Mouse (Mus musculus): ENCODE measurements around the gene Slc38a2. TPM values are rescaled to one million over a fixed set of nuclear protein-coding genes. Genes with fewer than 3 reads are reported as not detected.

The Slc38a2 gene
- polyA plus RNA-seq, 1 experiment from 2014 or later = 33.8 TPM

DNA sequence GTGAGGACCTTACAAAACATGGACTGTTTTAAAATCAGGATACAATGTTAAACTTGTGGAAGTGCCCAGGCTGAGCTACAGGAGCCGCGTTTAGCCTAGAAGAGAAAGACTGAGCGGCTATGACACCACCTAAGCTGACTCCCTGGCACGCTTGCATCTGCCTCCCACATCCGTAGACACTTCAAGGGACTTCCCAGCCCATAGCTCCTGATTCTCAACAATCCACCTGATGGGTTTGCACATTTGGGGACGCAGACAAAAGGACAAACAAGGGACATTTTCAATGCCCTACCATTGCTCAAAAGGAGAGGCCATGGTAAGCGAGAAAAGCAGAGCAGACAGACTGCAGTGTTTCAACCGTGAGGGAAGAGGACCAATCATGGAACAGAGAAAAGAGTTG, 59.9 kb downstream of the Slc38a2 start:
- DNase-seq = no peak
- H3K36me3 ChIP-seq = peaks cover 21% of the 10 kb centered on the region
- no peaks in the 10 kb centered on the region for H3K9me3 ChIP-seq (replicated peaks)
- H3K9ac ChIP-seq = peak overlapping the region; percentile 80
- H3K27me3 ChIP-seq = no peaks in the 10 kb centered on the region
- H3K4me2 ChIP-seq = peak overlapping the region; percentile 97
- ATAC-seq (ENCODE audit: low read depth) = no peak
- H3K27ac ChIP-seq = no peak overlapping the region
- H3K4me3 ChIP-seq (replicated peaks) = peak overlapping the region; percentile 71
- peaks cover 48% of the 10 kb centered on the region for H3K4me1 ChIP-seq (replicated peaks)
- 73% methylated on average over 8 of the region's 8 CpGs for WGBS (ENCODE audit: insufficient replicate concordance)

DNA sequence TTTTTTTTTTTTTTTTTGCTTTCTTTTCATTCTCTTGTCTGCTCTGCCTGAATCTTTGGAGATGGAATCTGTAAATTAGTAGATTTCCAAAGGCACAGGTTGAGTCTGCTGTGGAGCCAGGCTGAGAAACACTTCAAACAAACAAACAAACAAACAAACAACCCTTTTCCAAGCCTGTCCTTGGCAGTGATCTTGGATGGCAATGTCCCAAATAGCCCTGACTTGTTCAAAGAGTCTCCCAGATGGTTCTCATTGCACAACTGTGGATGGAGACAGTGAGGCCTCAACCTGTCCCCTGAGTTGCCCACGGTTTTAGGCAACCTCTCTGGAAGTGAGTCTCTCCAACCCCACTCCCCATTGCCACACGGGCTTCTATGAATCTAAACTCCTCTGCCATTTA, 60.9 kb downstream of the Slc38a2 start:
- H3K27ac ChIP-seq = no peak overlapping the region
- whole genome bisulfite sequencing (ENCODE audit: insufficient replicate concordance) = 49% methylated on average over 2 of the region's 2 CpGs
- DNase-seq (no peak), ATAC-seq (ENCODE audit: low read depth) (no peak)
- no peaks in the 10 kb centered on the region for H3K27me3 ChIP-seq
- H3K4me2 ChIP-seq = peak overlapping the region; percentile 97
- H3K9ac ChIP-seq = no peak overlapping the region
- no peaks in the 10 kb centered on the region; the same call in 1 of the 2 replicates for H3K9me3 ChIP-seq (replicated peaks)
- H3K4me3 ChIP-seq (replicated peaks) = no peak overlapping the region
- H3K4me1 ChIP-seq (replicated peaks) = peaks cover 48% of the 10 kb centered on the region
- peaks cover 29% of the 10 kb centered on the region for H3K36me3 ChIP-seq

DNA sequence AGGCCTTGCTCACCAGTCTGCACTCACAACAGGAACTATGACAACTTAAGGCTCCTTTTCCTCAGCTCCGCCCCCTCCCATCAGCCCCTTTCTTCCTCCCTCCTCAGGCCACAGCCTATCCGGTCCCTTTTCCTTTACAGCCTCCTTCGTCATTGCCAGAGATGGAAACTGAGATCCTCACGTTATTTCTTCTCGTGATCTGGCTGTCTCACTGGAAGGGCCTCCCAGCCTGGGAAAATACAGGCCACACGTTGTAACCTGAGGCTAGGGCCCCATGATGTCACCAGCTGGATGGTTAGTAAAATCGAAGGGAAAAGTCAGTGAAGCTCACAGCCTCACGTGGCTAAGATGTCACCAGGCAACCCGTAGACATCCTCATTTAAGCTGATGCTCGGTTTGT, 61.4 kb downstream of the Slc38a2 start:
- Histone ChIP-seq H3K27ac (no peak overlapping the region), H3K4me1 (replicated peaks) (peaks cover 46% of the 10 kb centered on the region), H3K36me3 (peaks cover 33% of the 10 kb centered on the region), H3K4me3 (replicated peaks) (no peak overlapping the region), H3K27me3 (no peaks in the 10 kb centered on the region), H3K9me3 (replicated peaks) (no peaks in the 10 kb centered on the region; the same call in 1 of the 2 replicates), H3K4me2 (peak overlapping the region; percentile 97), H3K9ac (no peak overlapping the region)
- 41% methylated on average over 10 of the region's 10 CpGs for WGBS (ENCODE audit: insufficient replicate concordance)
- no peak for DNase-seq
- ATAC-seq (ENCODE audit: low read depth) = no peak

Other genes with a start within 250 kb of the Slc38a2 start
- 53.4 and 57.0 TPM in 2 replicates for gene Scaf11, start 238.9 kb downstream of the Slc38a2 start, polyA plus RNA-seq (2015; fragmentation: Nextera tagmentation; extraction: Ambion mirVana)
- 29.6 and 40.1 TPM in 2 replicates for gene Slc38a1, start 56.8 kb downstream of the Slc38a2 start, polyA plus RNA-seq (2015; fragmentation: Nextera tagmentation; extraction: Ambion mirVana)